Mouse (Mus musculus): ENCODE measurements around the gene Gm5072.
"Not testable (repeated sequence)": the region's sequence is repeated elsewhere in the genome, so short reads cannot be mapped to it uniquely, and the experiment has no call there.

Gene Gm5072

GRCm38 (mm10) chrX:91392200-91392599 lies at the start of gene Gm5072:
Gene Gm5072, plus strand, starts transcription at chrX:91392500.
- CTCF ChIA-PET, POLR2A ChIA-PET: not testable (repeated sequence)
